Mouse (Mus musculus): ENCODE results near the gene Tpst1. TPM values are rescaled to one million over a fixed set of nuclear protein-coding genes. Genes with fewer than 3 reads are reported as not detected.
"Not testable (repeated sequence)": the region's sequence is repeated elsewhere in the genome, so short reads cannot be mapped to it uniquely, and the experiment has no call there.

Gene Tpst1
- polyA plus RNA-seq (2015; fragmentation: Nextera tagmentation; extraction: Ambion mirVana) = 59.5 and 66.1 TPM in 2 replicates

DNA sequence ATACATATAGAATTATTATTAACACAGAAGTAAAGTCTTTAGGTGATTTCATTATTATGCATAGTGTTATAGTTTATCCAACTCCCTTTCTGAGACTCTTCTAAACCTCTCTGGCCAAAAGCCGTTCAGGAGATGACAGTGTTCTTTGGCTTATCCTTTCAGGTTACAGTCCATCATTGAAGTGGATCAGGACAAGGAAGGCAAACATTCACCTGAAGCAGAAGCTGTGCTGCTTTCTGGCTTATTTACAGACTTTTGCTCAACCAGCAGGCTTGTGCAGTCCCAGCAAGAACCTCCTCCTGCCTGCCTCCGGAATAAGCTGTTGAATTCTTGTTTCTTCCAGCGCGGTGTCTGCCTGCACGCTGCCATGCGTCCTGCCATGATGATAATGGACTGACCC, at the start of gene Tpst1:
TSS of gene Tpst1 (plus strand) at position 301 of the 400 bp plus-strand sequence.
- Histone ChIP-seq H3K9me3 (ENCODE audit: control insufficient read depth, low read length) (no peaks in the 10 kb centered on the region), H3K27me3 (replicated peaks; ENCODE audit: control insufficient read depth, insufficient read depth, low read length) (no peaks in the 10 kb centered on the region), H3K4me1 (replicated peaks; ENCODE audit: control insufficient read depth, insufficient read depth, low read length) (no peaks in the 10 kb centered on the region), H3K36me3 (ENCODE audit: control insufficient read depth, insufficient read depth) (no peaks in the 10 kb centered on the region), H3K4me2 (ENCODE audit: low read length) (no peak within 1 kb of the TSS), H3K4me3 (replicated peaks; ENCODE audit: low read length) (no peak within 1 kb of the TSS), H3K27ac (ENCODE audit: low read length) (no peak within 1 kb of the TSS), H3K9ac (replicated peaks; ENCODE audit: low read depth, low read length) (no peak within 1 kb of the TSS)
- 93% methylated on average over 6 of the region's 6 CpGs for WGBS
- ATAC-seq = no peak

GRCm38 (mm10) chr5:130023767-130024539, 49.2 kb upstream of the Tpst1 start:
- H3K4me3 ChIP-seq (replicated peaks; ENCODE audit: low read length) = peak overlapping the region; percentile 52
- no peaks in the 10 kb centered on the region for H3K27me3 ChIP-seq (replicated peaks; ENCODE audit: control insufficient read depth, insufficient read depth, low read length)
- no peaks in the 10 kb centered on the region for H3K9me3 ChIP-seq (ENCODE audit: control insufficient read depth, low read length)
- 0% methylated on average over 32 of the region's 32 CpGs for WGBS
- peak; percentile 92 for ATAC-seq
- peak overlapping the region; percentile 56 for H3K27ac ChIP-seq (ENCODE audit: low read length)
- peaks cover 4% of the 10 kb centered on the region; the same call in 1 of the 2 replicates for H3K4me1 ChIP-seq (replicated peaks; ENCODE audit: control insufficient read depth, insufficient read depth, low read length)
- peak overlapping the region; percentile 97 for H3K4me2 ChIP-seq (ENCODE audit: low read length)
- peak overlapping the region; percentile 69 for H3K9ac ChIP-seq (replicated peaks; ENCODE audit: low read depth, low read length)
- no peaks in the 10 kb centered on the region for H3K36me3 ChIP-seq (ENCODE audit: control insufficient read depth, insufficient read depth)

GRCm38 (mm10) chr5:130027134-130027533, 46.0 kb upstream of the Tpst1 start:
- no peak overlapping the region for H3K4me3 ChIP-seq (replicated peaks; ENCODE audit: low read length)
- H3K9me3 ChIP-seq (ENCODE audit: control insufficient read depth, low read length) = no peaks in the 10 kb centered on the region
- 73% methylated on average over 5 of the region's 5 CpGs for WGBS
- ATAC-seq = no peak
- H3K4me1 ChIP-seq (replicated peaks; ENCODE audit: control insufficient read depth, insufficient read depth, low read length) = peaks cover 11% of the 10 kb centered on the region
- H3K9ac ChIP-seq (replicated peaks; ENCODE audit: low read depth, low read length) = no peak overlapping the region
- no peaks in the 10 kb centered on the region for H3K36me3 ChIP-seq (ENCODE audit: control insufficient read depth, insufficient read depth)
- H3K27ac ChIP-seq (ENCODE audit: low read length) = no peak overlapping the region
- H3K27me3 ChIP-seq (replicated peaks; ENCODE audit: control insufficient read depth, insufficient read depth, low read length) = no peaks in the 10 kb centered on the region
- no peak overlapping the region for H3K4me2 ChIP-seq (ENCODE audit: low read length)

GRCm38 (mm10) chr5:130027696-130028095, 45.4 kb upstream of the Tpst1 start:
- H3K9me3 ChIP-seq (ENCODE audit: control insufficient read depth, low read length) = no peaks in the 10 kb centered on the region
- WGBS = 85% methylated on average over 7 of the region's 7 CpGs
- H3K4me1 ChIP-seq (replicated peaks; ENCODE audit: control insufficient read depth, insufficient read depth, low read length) = peaks cover 11% of the 10 kb centered on the region
- no peak overlapping the region for H3K4me3 ChIP-seq (replicated peaks; ENCODE audit: low read length)
- no peak overlapping the region for H3K4me2 ChIP-seq (ENCODE audit: low read length)
- no peak overlapping the region for H3K9ac ChIP-seq (replicated peaks; ENCODE audit: low read depth, low read length)
- no peak overlapping the region for H3K27ac ChIP-seq (ENCODE audit: low read length)
- H3K36me3 ChIP-seq (ENCODE audit: control insufficient read depth, insufficient read depth) = no peaks in the 10 kb centered on the region
- ATAC-seq = no peak
- H3K27me3 ChIP-seq (replicated peaks; ENCODE audit: control insufficient read depth, insufficient read depth, low read length) = no peaks in the 10 kb centered on the region

DNA sequence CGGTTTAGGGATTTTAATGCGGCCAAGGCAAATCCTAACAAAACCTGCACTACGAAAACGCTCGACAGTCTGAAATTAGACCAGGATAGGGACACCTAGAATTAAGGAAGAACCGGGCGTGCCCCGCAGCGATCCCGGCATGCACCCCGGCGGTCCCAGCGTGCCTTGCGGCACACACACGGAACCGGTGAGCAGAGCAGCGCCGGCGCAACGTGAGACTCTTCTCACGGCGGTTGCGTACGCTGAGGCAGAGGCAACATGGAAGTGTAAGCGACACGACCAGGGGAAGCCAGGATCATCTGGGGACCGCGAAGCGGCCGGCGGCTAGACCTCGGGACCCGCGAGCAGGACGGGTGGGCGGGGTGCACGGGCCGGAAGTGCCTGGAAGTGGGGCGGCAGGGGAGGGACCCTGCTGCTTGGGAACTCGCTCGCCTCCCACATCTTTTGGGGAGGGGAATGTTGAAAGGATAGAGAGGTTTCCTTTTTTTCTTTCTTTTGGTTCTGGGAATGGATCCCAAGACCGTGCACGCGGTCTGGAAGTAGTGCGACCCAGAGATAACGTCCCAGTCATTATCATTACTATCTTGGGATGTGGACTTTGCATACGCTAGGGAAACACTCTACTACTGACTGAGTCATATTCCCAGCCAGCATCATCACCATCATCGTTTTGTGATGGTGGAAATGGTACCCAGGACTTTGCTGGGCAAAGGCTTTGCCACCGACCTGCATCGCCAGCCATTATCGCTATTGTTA, 43.8 kb upstream of the Tpst1 start, which contains the start of the genes Asl and Crcp:
TSS of gene Asl (minus strand) at position 106 of the 756 bp plus-strand sequence.
TSS of gene Crcp (plus strand) at position 149 of the 756 bp plus-strand sequence.
- peak; percentile 89 for ATAC-seq
- WGBS = 2% methylated on average over 51 of the region's 51 CpGs
- H3K4me2 ChIP-seq (ENCODE audit: low read length) = peak within 1 kb of the TSS; percentile 72
- peaks cover 9% of the 10 kb centered on the region for H3K4me1 ChIP-seq (replicated peaks; ENCODE audit: control insufficient read depth, insufficient read depth, low read length)
- H3K27me3 ChIP-seq (replicated peaks; ENCODE audit: control insufficient read depth, insufficient read depth, low read length) = no peaks in the 10 kb centered on the region
- H3K9me3 ChIP-seq (ENCODE audit: control insufficient read depth, low read length) = no peaks in the 10 kb centered on the region
- H3K4me3 ChIP-seq (replicated peaks; ENCODE audit: low read length) = peak within 1 kb of the TSS; percentile 66
- H3K9ac ChIP-seq (replicated peaks; ENCODE audit: low read depth, low read length) = peak within 1 kb of the TSS; percentile 74
- H3K27ac ChIP-seq (ENCODE audit: low read length) = peak within 1 kb of the TSS; percentile 89
- no peaks in the 10 kb centered on the region for H3K36me3 ChIP-seq (ENCODE audit: control insufficient read depth, insufficient read depth)

- no peaks in the 10 kb centered on the region for H3K9me3 ChIP-seq (ENCODE audit: control insufficient read depth, low read length)
- no peak overlapping the region for H3K4me2 ChIP-seq (ENCODE audit: low read length)
- no peak overlapping the region for H3K27ac ChIP-seq (ENCODE audit: low read length)
- no peak for ATAC-seq
- 94% methylated on average over 19 of the region's 19 CpGs for WGBS
- H3K4me3 ChIP-seq (replicated peaks; ENCODE audit: low read length) = no peak overlapping the region
- H3K9ac ChIP-seq (replicated peaks; ENCODE audit: low read depth, low read length) = no peak overlapping the region
- peaks cover 9% of the 10 kb centered on the region for H3K4me1 ChIP-seq (replicated peaks; ENCODE audit: control insufficient read depth, insufficient read depth, low read length)
- H3K36me3 ChIP-seq (ENCODE audit: control insufficient read depth, insufficient read depth) = no peaks in the 10 kb centered on the region
- H3K27me3 ChIP-seq (replicated peaks; ENCODE audit: control insufficient read depth, insufficient read depth, low read length) = no peaks in the 10 kb centered on the region
Measured at GRCm38 (mm10) chr5:130031410-130032390, 41.4 kb upstream of the Tpst1 start.

DNA sequence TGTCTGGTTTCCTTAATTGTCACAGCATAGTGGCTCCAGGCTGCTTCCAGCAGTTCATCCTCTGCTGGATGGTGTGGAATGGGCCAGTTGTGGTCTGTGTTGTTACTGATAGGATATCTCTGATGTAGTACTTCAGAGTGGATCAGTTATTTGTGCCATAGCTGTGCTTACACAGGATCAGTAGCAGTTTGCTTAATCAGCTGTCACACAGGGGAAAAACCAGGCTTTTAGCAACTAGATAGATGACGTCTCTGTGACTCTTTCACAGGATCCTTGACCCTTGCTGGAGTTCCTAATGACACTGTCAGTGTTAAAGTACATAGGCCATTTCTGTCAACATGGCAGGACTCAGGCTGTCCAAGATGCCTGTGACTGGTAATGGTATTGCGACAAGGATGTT, 39.3 kb upstream of the Tpst1 start:
- 88% methylated on average over 2 of the region's 2 CpGs for WGBS
- no peak for ATAC-seq
- H3K4me2 ChIP-seq (ENCODE audit: low read length) = no peak overlapping the region
- H3K27ac ChIP-seq (ENCODE audit: low read length) = no peak overlapping the region
- H3K4me3 ChIP-seq (replicated peaks; ENCODE audit: low read length) = no peak overlapping the region
- H3K9me3 ChIP-seq (ENCODE audit: control insufficient read depth, low read length) = no peaks in the 10 kb centered on the region
- no peaks in the 10 kb centered on the region for H3K27me3 ChIP-seq (replicated peaks; ENCODE audit: control insufficient read depth, insufficient read depth, low read length)
- H3K9ac ChIP-seq (replicated peaks; ENCODE audit: low read depth, low read length) = no peak overlapping the region
- peaks cover 9% of the 10 kb centered on the region for H3K4me1 ChIP-seq (replicated peaks; ENCODE audit: control insufficient read depth, insufficient read depth, low read length)
- 0 out of 2 replicates have a peak, but pooled peaks cover 2% of the 10 kb centered on the region for H3K36me3 ChIP-seq (ENCODE audit: control insufficient read depth, insufficient read depth)

DNA sequence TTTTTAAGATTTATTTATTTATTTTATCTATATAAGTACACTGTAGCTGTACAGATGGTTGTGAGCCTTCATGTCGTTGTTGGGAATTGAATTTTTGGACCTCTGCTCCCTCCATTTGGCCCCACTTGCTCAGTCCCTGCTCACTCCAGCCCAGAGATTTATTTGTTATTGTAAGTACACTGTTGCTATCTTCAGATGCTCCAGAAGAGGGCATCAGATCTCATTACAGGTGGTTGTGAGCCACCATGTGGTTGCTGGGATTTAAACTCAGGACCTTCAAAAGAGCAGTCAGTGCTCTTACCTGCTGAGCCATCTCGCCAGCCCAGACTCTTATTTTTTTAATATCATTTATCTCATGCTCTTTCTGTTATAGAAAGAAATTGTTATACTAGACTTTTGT, 36.8 kb upstream of the Tpst1 start:
- not testable (repeated sequence) for H3K27ac ChIP-seq (ENCODE audit: low read length); H3K9me3 ChIP-seq (ENCODE audit: control insufficient read depth, low read length); H3K27me3 ChIP-seq (replicated peaks; ENCODE audit: control insufficient read depth, insufficient read depth, low read length); ATAC-seq; H3K36me3 ChIP-seq (ENCODE audit: control insufficient read depth, insufficient read depth); H3K4me1 ChIP-seq (replicated peaks; ENCODE audit: control insufficient read depth, insufficient read depth, low read length); H3K9ac ChIP-seq (replicated peaks; ENCODE audit: low read depth, low read length); H3K4me2 ChIP-seq (ENCODE audit: low read length); H3K4me3 ChIP-seq (replicated peaks; ENCODE audit: low read length)
- 53% methylated on average over 2 of the region's 2 CpGs for WGBS

Measured in forebrain, embryonic 16.5 days (tissue).